Mouse (Mus musculus) liver, adult 2 months (tissue): ENCODE data around the gene T2.

Experiments used
- CTCF ChIP-seq: fragments of 200-500 bp; IDR thresholded peaks from 2 replicates; pipeline ENCODE4 v1.5.1; 2011; ENCODE audit warnings: low read depth, low read length, control low read depth
- POLR2A ChIP-seq: fragments of 200-500 bp; IDR thresholded peaks from 2 replicates; pipeline ENCODE4 v1.6.1; 2011; ENCODE audit warnings: low read length, control low read depth; ENCODE audit not compliant: insufficient read depth; ENCODE audit errors: extremely low read depth

GRCm38 (mm10) chr17:8368570-8368969, 12.8 kb downstream of the T2 start:
- TF ChIP-seq CTCF (no peak), POLR2A (no peak)
